Mouse (Mus musculus): ENCODE measurements around the gene Sppl2c.

Gene Sppl2c

DNA sequence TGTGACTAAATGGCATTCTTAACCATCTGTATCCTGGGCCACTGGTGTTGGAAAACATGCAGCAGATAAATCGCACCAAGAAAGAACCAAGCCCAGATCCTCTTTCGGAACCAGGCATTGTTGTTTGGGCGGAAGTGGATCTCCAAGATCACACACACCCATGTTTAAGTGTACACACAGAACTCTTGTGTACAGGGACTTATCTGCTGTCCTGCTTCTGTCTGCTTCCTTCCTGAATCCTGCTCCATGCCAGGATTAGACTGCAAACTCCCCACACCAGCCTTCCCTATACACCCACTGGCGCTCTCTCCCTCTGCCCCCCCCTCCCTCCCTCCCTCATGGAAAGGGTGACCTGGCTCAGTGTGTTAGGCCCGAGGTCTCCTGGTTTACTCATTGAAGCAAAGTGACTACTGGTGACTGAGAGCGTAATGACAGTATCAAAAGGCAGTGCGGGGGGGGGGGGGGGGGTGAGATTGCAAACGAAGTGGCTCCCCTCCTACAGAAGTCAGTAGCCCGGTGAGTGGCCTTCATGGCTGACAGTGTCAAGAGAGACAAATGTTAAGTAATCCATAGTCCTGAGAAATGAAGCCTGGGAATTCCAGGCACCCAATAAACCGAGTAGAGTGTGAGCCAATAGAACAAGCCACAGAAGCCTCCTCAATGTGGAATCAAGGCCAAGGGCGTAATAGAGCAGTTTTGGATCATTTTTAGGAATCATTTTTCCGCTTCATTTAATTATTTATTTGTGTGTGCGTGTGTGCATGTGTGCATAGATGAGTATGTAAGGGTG, 52.0 kb downstream of the Sppl2c start:
- no peak for DNase-seq (ENCODE audit: inconsistent ontology term)

Data from Muller cell, postnatal 12 days (primary cell).